Mouse (Mus musculus) hindbrain, embryonic 12.5 days (tissue): ENCODE results near the gene Gucd1. TPM values are rescaled to one million over a fixed set of nuclear protein-coding genes. Genes with fewer than 3 reads are reported as not detected.
"Not testable (repeated sequence)": the region's sequence is repeated elsewhere in the genome, so short reads cannot be mapped to it uniquely, and the experiment has no call there.

Source experiments
- ATAC-seq: fragments of 200-750 bp; cut with Nextera tagmentation; 2 replicates; pipeline ENCODE4 v1.8.0; 2017; ENCODE audit warnings: moderate TSS enrichment; ENCODE audit not compliant: low FRiP score
- H3K27ac ChIP-seq: fragments of 300-500 bp; sonication (generic); 2 replicates; pipeline ENCODE4 v1.5.1; 2016; ENCODE audit warnings: mild to moderate bottlenecking
- H3K27me3 ChIP-seq: fragments of 300-500 bp; sonication (generic); 2 replicates; pipeline ENCODE4 v1.6.1; 2016; ENCODE audit warnings: mild to moderate bottlenecking
- H3K36me3 ChIP-seq: fragments of 300-500 bp; sonication (generic); 2 replicates; pipeline ENCODE4 v1.6.1; 2016; ENCODE audit warnings: mild to moderate bottlenecking
- H3K4me1 ChIP-seq: fragments of 300-500 bp; sonication (generic); 2 replicates; pipeline ENCODE4 v1.6.1; 2016
- H3K4me2 ChIP-seq: fragments of 300-500 bp; sonication (generic); replicated peaks from 2 replicates; pipeline ENCODE4 v1.6.1; 2016; ENCODE audit warnings: mild to moderate bottlenecking
- H3K4me3 ChIP-seq: fragments of 300-500 bp; sonication (generic); 2 replicates; pipeline ENCODE4 v1.5.1; 2016; ENCODE audit warnings: mild to moderate bottlenecking
- H3K9ac ChIP-seq: fragments of 300-500 bp; sonication (generic); 2 replicates; pipeline ENCODE4 v1.6.1; 2016; ENCODE audit warnings: mild to moderate bottlenecking, moderate library complexity
- H3K9me3 ChIP-seq: fragments of 300-500 bp; sonication (generic); replicated peaks from 2 replicates; pipeline ENCODE4 v1.6.1; 2016; ENCODE audit warnings: mild to moderate bottlenecking
- WGBS: fragments of 180-500 bp; shearing (Covaris S2); methylation state at CpG from one replicate; pipeline ENCODE4 v1.1.7; 2016; 5-methylcytosine and 5-hydroxymethylcytosine counted together
- polyA plus RNA-seq: library from polyadenylated mRNA; unstranded; fragments of >200 nt; fragmentation: Nextera tagmentation; extraction: Ambion mirVana; gene quantifications from 2 replicates; pipeline ENCODE4 v1.2.1, GENCODE M21; 2016

Gene Gucd1
- polyA plus RNA-seq, 1 experiment from 2014 or later = 24.9 TPM

DNA sequence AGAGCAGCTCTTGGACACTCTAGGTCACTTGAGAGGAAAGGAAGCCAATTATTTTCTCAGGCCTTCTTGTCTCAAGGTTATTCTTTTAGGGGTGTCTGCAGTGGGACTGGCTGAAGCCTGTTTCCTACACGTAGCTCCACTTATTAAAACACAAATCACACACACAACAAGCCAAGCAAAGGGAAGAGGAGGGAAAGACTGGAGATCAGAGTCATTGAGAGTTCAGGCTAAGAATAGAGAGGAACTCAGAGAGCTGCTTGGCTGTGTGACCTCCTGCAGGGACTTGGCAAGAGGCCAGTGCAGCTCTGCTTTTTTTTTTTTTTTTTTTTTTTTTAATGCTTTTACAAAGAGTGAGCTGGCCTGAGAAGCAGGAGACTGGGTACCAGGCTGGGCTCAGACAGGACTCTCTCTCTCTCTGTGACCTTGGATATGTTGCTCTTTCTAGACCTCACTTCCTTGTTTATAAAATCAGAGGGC, 153.5 kb downstream of the Gucd1 start:
- H3K4me3 ChIP-seq, H3K9ac ChIP-seq, H3K9me3 ChIP-seq, H3K4me2 ChIP-seq, H3K36me3 ChIP-seq, H3K27me3 ChIP-seq: not testable (repeated sequence)
- peak; percentile 88 for ATAC-seq
- 15% methylated on average over 1 of the region's 1 CpGs for WGBS
- H3K4me1 ChIP-seq = peaks cover 15% of the 10 kb centered on the region
- peak overlapping the region; percentile 1; the same call in 1 of the 2 replicates for H3K27ac ChIP-seq

GRCm38 (mm10) chr10:75355341-75355740, 162.4 kb downstream of the Gucd1 start:
- H3K36me3 ChIP-seq = no peaks in the 10 kb centered on the region
- H3K4me3 ChIP-seq = no peak overlapping the region
- H3K4me1 ChIP-seq = no peaks in the 10 kb centered on the region
- H3K9ac ChIP-seq = no peak overlapping the region
- H3K9me3 ChIP-seq = no peaks in the 10 kb centered on the region
- H3K27me3 ChIP-seq = no peaks in the 10 kb centered on the region
- WGBS = 82% methylated on average over 4 of the region's 4 CpGs
- no peak overlapping the region for H3K27ac ChIP-seq
- H3K4me2 ChIP-seq = no peak overlapping the region
- ATAC-seq = no peak

GRCm38 (mm10) chr10:75353838-75354241, 163.9 kb downstream of the Gucd1 start:
- not testable (repeated sequence) for H3K27me3 ChIP-seq, H3K36me3 ChIP-seq, H3K4me2 ChIP-seq, H3K9me3 ChIP-seq, H3K4me1 ChIP-seq, ATAC-seq, H3K27ac ChIP-seq, H3K9ac ChIP-seq, H3K4me3 ChIP-seq
- 69% methylated on average over 9 of the region's 9 CpGs for WGBS

DNA sequence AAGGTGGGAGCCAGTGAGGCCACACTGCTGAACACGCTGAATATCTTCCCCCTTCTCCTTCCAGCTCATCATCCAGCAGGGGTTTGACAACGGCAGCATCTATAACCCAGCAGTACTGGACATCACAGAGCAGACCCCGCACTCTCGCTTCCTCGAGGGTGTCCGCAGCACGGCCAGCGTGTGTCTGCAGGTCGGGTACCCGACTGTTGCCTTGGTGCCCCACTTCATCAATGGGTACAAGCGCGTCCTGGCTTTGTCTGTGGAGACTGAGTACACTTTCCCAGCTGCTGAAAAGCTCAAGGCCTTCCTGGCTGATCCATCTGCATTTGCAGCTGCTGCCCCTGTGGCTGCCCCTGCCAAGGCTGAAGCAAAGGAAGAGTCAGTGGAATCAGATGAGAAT, 165.2 kb downstream of the Gucd1 start:
- 91% methylated on average over 12 of the region's 12 CpGs for WGBS
- no peaks in the 10 kb centered on the region for H3K9me3 ChIP-seq
- H3K4me2 ChIP-seq = no peak overlapping the region
- no peak overlapping the region for H3K9ac ChIP-seq
- H3K4me1 ChIP-seq = no peaks in the 10 kb centered on the region
- no peak for ATAC-seq
- H3K4me3 ChIP-seq = no peak overlapping the region
- H3K36me3 ChIP-seq = no peaks in the 10 kb centered on the region
- no peak overlapping the region for H3K27ac ChIP-seq
- no peaks in the 10 kb centered on the region for H3K27me3 ChIP-seq

DNA sequence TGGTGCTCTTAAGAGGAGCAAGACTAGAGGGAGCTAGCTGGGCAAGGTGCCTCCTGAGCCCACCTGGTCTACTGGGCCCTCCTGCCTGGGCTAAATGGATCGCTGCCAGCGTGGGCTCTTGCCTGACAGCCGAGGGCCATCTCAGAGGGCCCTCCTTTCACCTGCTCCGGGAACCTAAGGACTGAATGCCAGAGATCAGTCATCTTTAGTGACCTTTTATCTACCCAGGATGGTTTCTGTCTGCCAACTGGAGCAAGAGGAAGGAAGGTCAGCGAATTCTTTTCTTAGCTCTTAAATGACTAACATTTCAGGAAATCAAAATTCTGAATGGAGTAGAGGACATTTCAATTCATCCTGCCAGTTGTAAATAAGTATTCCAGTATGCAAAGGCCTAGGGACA, 167.2 kb downstream of the Gucd1 start:
- no peaks in the 10 kb centered on the region for H3K27me3 ChIP-seq
- no peak overlapping the region for H3K4me3 ChIP-seq
- H3K27ac ChIP-seq = no peak overlapping the region
- no peak overlapping the region for H3K4me2 ChIP-seq
- 88% methylated on average over 5 of the region's 5 CpGs for whole genome bisulfite sequencing
- H3K9ac ChIP-seq = no peak overlapping the region
- H3K4me1 ChIP-seq = no peaks in the 10 kb centered on the region
- no peak for ATAC-seq
- no peaks in the 10 kb centered on the region for H3K9me3 ChIP-seq
- H3K36me3 ChIP-seq = no peaks in the 10 kb centered on the region

DNA sequence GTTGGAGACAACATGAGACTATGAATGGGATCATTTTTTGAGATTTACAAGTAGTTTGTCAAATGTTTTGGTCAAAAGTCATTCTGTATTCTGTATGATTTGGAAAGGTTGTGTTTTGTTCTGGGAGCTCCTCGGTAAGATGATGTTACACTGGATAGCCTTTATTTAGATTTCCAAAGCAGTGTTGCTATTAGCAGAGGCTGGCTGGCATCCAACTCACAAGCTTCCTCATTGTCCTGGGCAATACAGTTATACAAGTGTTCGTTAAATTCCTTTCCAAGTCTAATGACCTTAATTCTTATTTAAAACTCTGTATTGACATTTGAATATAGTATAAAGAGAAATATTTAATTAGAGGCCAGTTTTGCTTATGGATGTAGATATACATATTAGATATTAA, 172.5 kb downstream of the Gucd1 start:
- Histone ChIP-seq H3K36me3 (no peaks in the 10 kb centered on the region), H3K4me1 (no peaks in the 10 kb centered on the region), H3K4me3 (no peak overlapping the region), H3K9ac (no peak overlapping the region), H3K9me3 (no peaks in the 10 kb centered on the region), H3K27me3 (no peaks in the 10 kb centered on the region), H3K27ac (no peak overlapping the region), H3K4me2 (no peak overlapping the region)
- no peak for ATAC-seq
- 76% methylated on average over 2 of the region's 2 CpGs for WGBS

- H3K4me3 ChIP-seq, H3K9me3 ChIP-seq, H3K9ac ChIP-seq, ATAC-seq, H3K27me3 ChIP-seq, H3K4me2 ChIP-seq, H3K27ac ChIP-seq, H3K36me3 ChIP-seq, H3K4me1 ChIP-seq: not testable (repeated sequence)
- WGBS = 68% methylated on average over 1 of the region's 1 CpGs
Observed at GRCm38 (mm10) chr10:75344563-75344962, 173.2 kb downstream of the Gucd1 start.

DNA sequence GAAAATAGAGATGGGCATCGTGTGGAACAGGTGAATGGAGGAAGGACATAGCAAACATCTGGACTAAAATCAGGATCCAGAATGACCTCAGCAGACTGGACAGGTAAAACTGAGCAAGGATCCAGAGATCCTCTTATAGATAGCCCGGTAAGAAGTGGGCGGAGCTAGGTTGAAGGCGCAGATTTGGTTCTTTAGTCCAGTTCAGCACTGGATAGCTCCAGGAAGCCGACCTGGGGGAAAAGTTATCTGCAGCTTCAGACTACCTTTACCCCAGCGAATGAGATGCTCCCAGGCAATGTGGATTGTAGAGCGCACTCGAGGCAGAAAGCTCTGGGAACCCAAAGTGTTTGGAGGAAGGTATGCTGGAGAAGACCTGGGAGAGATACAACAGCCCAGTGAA, 175.8 kb downstream of the Gucd1 start:
- no peak overlapping the region for H3K4me2 ChIP-seq
- WGBS = 41% methylated on average over 8 of the region's 8 CpGs
- H3K9ac ChIP-seq = no peak overlapping the region
- H3K4me3 ChIP-seq = no peak overlapping the region
- H3K4me1 ChIP-seq = no peaks in the 10 kb centered on the region
- no peak for ATAC-seq
- no peaks in the 10 kb centered on the region for H3K9me3 ChIP-seq
- H3K36me3 ChIP-seq = no peaks in the 10 kb centered on the region
- H3K27me3 ChIP-seq = no peaks in the 10 kb centered on the region
- no peak overlapping the region for H3K27ac ChIP-seq

DNA sequence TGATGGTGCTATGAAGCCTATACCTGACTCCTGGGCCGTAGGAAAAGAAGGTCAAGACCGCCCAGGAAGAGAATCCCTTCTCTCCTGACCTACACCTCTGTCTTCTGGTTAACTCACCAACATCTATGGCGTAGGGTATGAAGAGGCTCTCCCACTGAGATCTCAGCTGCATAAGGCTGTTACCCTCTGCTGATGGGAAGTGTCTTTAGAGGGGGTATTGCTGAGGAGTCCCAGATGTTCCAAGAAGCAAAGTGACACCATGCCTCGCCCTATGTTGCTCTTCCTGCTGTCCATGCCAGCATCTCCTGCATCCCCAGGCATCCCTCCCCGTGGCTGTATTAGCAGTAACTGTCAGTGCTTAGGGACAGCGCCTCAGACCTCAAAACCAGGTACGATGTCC, 178.4 kb downstream of the Gucd1 start:
- Histone ChIP-seq H3K4me2 (no peak overlapping the region), H3K4me3 (no peak overlapping the region), H3K9ac (no peak overlapping the region), H3K4me1 (no peaks in the 10 kb centered on the region; the same call in 1 of the 2 replicates), H3K27me3 (no peaks in the 10 kb centered on the region), H3K36me3 (no peaks in the 10 kb centered on the region), H3K27ac (no peak overlapping the region), H3K9me3 (no peaks in the 10 kb centered on the region)
- 86% methylated on average over 7 of the region's 7 CpGs for WGBS
- no peak for ATAC-seq

- Histone ChIP-seq H3K4me3 (no peak overlapping the region), H3K27ac (no peak overlapping the region), H3K4me2 (no peak overlapping the region), H3K27me3 (no peaks in the 10 kb centered on the region), H3K36me3 (no peaks in the 10 kb centered on the region), H3K9ac (no peak overlapping the region), H3K4me1 (no peaks in the 10 kb centered on the region; the same call in none of the 2 replicates), H3K9me3 (no peaks in the 10 kb centered on the region)
- WGBS = 84% methylated on average over 5 of the region's 5 CpGs
- no peak for ATAC-seq
Observed at GRCm38 (mm10) chr10:75338852-75339251, 178.9 kb downstream of the Gucd1 start.

GRCm38 (mm10) chr10:75337231-75337630, 180.5 kb downstream of the Gucd1 start:
- no peak for ATAC-seq
- no peaks in the 10 kb centered on the region for H3K27me3 ChIP-seq

GRCm38 (mm10) chr10:75335075-75335474, 182.7 kb downstream of the Gucd1 start:
- no peak overlapping the region for H3K4me3 ChIP-seq
- no peak overlapping the region for H3K27ac ChIP-seq
- 92% methylated on average over 6 of the region's 6 CpGs for WGBS
- no peak overlapping the region for H3K4me2 ChIP-seq
- ATAC-seq = no peak
- H3K4me1 ChIP-seq = no peaks in the 10 kb centered on the region; the same call in none of the 2 replicates
- no peaks in the 10 kb centered on the region for H3K27me3 ChIP-seq
- no peak overlapping the region for H3K9ac ChIP-seq
- H3K36me3 ChIP-seq = no peaks in the 10 kb centered on the region
- H3K9me3 ChIP-seq = no peaks in the 10 kb centered on the region

More at GRCm38 (mm10) chr10:75337231-75337630, 180.5 kb downstream of the Gucd1 start:
- no peaks in the 10 kb centered on the region for H3K36me3 ChIP-seq
- H3K4me1 ChIP-seq = no peaks in the 10 kb centered on the region; the same call in none of the 2 replicates
- no peaks in the 10 kb centered on the region for H3K9me3 ChIP-seq
- H3K27ac ChIP-seq = no peak overlapping the region
- no peak overlapping the region for H3K4me3 ChIP-seq
- no peak overlapping the region for H3K4me2 ChIP-seq
- 82% methylated on average over 10 of the region's 10 CpGs for WGBS
- H3K9ac ChIP-seq = no peak overlapping the region

- H3K27me3 ChIP-seq = no peaks in the 10 kb centered on the region
- no peaks in the 10 kb centered on the region for H3K36me3 ChIP-seq
- no peaks in the 10 kb centered on the region for H3K9me3 ChIP-seq
- H3K4me1 ChIP-seq = no peaks in the 10 kb centered on the region; the same call in none of the 2 replicates
- 81% methylated on average over 7 of the region's 7 CpGs for WGBS
- H3K27ac ChIP-seq = no peak overlapping the region
- no peak for ATAC-seq
- no peak overlapping the region for H3K9ac ChIP-seq
- no peak overlapping the region for H3K4me2 ChIP-seq
- H3K4me3 ChIP-seq = no peak overlapping the region
Observed at GRCm38 (mm10) chr10:75334175-75334574, 183.6 kb downstream of the Gucd1 start.
